Mouse (Mus musculus) heart, postnatal 0 days (tissue): ENCODE measurements around the gene Sh3glb1.

Experiments
- CTCF ChIP-seq: IDR thresholded peaks from 2 replicates; pipeline ENCODE4 v1.5.1; 2016; ENCODE audit warnings: antibody characterized with exemption, control low read depth, low read depth
- EP300 ChIP-seq: IDR thresholded peaks from 2 replicates; pipeline ENCODE4 v1.6.1; 2016; ENCODE audit warnings: antibody characterized with exemption, low read depth

- TF ChIP-seq CTCF (no peak), EP300 (no peak)
These were observed 1.7 kb upstream of the Sh3glb1 start for GRCm38 (mm10) chr3:144721860-144722256.
